Mouse (Mus musculus) bone marrow macrophage, adult 2 months (primary cell): Measurements from ENCODE around the gene Inpp4a.

ENCODE experiments used
- CTCF ChIP-seq: IDR thresholded peaks from 2 replicates; pipeline ENCODE4 v1.5.1; 2012; ENCODE audit warnings: low read depth, mild to moderate bottlenecking, low read length, moderate library complexity
- POLR2A ChIP-seq: IDR thresholded peaks from 2 replicates; pipeline ENCODE4 v1.6.1; 2012; ENCODE audit warnings: mild to moderate bottlenecking, low read depth, low read length, borderline replicate concordance

GRCm38 (mm10) chr1:37407228-37407627 lies 107.6 kb downstream of the Inpp4a start:
- TF ChIP-seq POLR2A, result no peak
- no peak for TF ChIP-seq CTCF
